Mouse (Mus musculus): ENCODE results near the gene Rab33b. TPM values are rescaled to one million over a fixed set of nuclear protein-coding genes. Genes with fewer than 3 reads are reported as not detected.
"Not testable (repeated sequence)": the region's sequence is repeated elsewhere in the genome, so short reads cannot be mapped to it uniquely, and the experiment has no call there.

The Rab33b gene
- 4.4 and 4.7 TPM in 2 replicates for polyA plus RNA-seq (2015; fragmentation: Nextera tagmentation; extraction: Ambion mirVana)

- Histone ChIP-seq H3K4me3 (ENCODE audit: low read depth, low read length) (peak within 1 kb of the TSS; percentile 84), H3K36me3 (replicated peaks; ENCODE audit: insufficient read depth, low read length) (no peaks in the 10 kb centered on the region), H3K9me3 (ENCODE audit: low read length) (no peaks in the 10 kb centered on the region), H3K4me2 (ENCODE audit: low read depth, low read length) (peak within 1 kb of the TSS; percentile 73), H3K27me3 (ENCODE audit: insufficient read depth, low read length) (no peaks in the 10 kb centered on the region), H3K4me1 (ENCODE audit: insufficient read depth) (peaks cover 26% of the 10 kb centered on the region), H3K9ac (replicated peaks) (peak within 1 kb of the TSS; percentile 78), H3K27ac (ENCODE audit: low read depth) (peak within 1 kb of the TSS; percentile 96)
- TF ChIP-seq EP300 (IDR thresholded peaks at IDR 0.05; ENCODE audit: low read depth) (no peak), CTCF (IDR thresholded peaks at IDR 0.05; ENCODE audit: low read depth) (peak; percentile 53)
- 1% methylated on average over 63 of the region's 70 CpGs for WGBS (ENCODE audit: insufficient replicate concordance)
- peak; percentile 96 for DNase-seq
- peak; percentile 97 for ATAC-seq
Measured at GRCm38 (mm10) chr3:51483741-51484359, at the start of gene Rab33b. Gene Rab33b, plus strand, starts transcription at chr3:51483920.

- H3K27me3 ChIP-seq (ENCODE audit: insufficient read depth, low read length); H3K9ac ChIP-seq (replicated peaks); H3K4me1 ChIP-seq (ENCODE audit: insufficient read depth); H3K4me3 ChIP-seq (ENCODE audit: low read depth, low read length); H3K9me3 ChIP-seq (ENCODE audit: low read length); H3K27ac ChIP-seq (ENCODE audit: low read depth); H3K4me2 ChIP-seq (ENCODE audit: low read depth, low read length); DNase-seq; ATAC-seq: not testable (repeated sequence)
- 82% methylated on average over 5 of the region's 5 CpGs for WGBS (ENCODE audit: insufficient replicate concordance)
- peaks cover 15% of the 10 kb centered on the region for H3K36me3 ChIP-seq (replicated peaks; ENCODE audit: insufficient read depth, low read length)
Measured at GRCm38 (mm10) chr3:51434364-51434763, 49.4 kb upstream of the Rab33b start.

GRCm38 (mm10) chr3:51434871-51435595, 48.7 kb upstream of the Rab33b start:
- no peak overlapping the region for H3K9ac ChIP-seq (replicated peaks)
- no peak overlapping the region for H3K4me3 ChIP-seq (ENCODE audit: low read depth, low read length)
- H3K27ac ChIP-seq (ENCODE audit: low read depth), result no peak overlapping the region
- H3K27me3 ChIP-seq (ENCODE audit: insufficient read depth, low read length), result no peaks in the 10 kb centered on the region
- H3K36me3 ChIP-seq (replicated peaks; ENCODE audit: insufficient read depth, low read length), result peaks cover 15% of the 10 kb centered on the region
- ATAC-seq, result no peak
- H3K4me2 ChIP-seq (ENCODE audit: low read depth, low read length), result no peak overlapping the region
- TF ChIP-seq CTCF (IDR thresholded peaks at IDR 0.05; ENCODE audit: low read depth) (no peak), EP300 (IDR thresholded peaks at IDR 0.05; ENCODE audit: low read depth) (no peak)
- 84% methylated on average over 3 of the region's 3 CpGs for WGBS (ENCODE audit: insufficient replicate concordance)
- no peak for DNase-seq
- H3K4me1 ChIP-seq (ENCODE audit: insufficient read depth), result no peaks in the 10 kb centered on the region
- no peaks in the 10 kb centered on the region for H3K9me3 ChIP-seq (ENCODE audit: low read length)

GRCm38 (mm10) chr3:51468530-51468929, 15.2 kb upstream of the Rab33b start:
- Histone ChIP-seq H3K4me2 (ENCODE audit: low read depth, low read length) (no peak overlapping the region), H3K9ac (replicated peaks) (no peak overlapping the region), H3K9me3 (ENCODE audit: low read length) (no peaks in the 10 kb centered on the region), H3K4me3 (ENCODE audit: low read depth, low read length) (no peak overlapping the region), H3K27ac (ENCODE audit: low read depth) (no peak overlapping the region), H3K27me3 (ENCODE audit: insufficient read depth, low read length) (no peaks in the 10 kb centered on the region), H3K4me1 (ENCODE audit: insufficient read depth) (no peaks in the 10 kb centered on the region), H3K36me3 (replicated peaks; ENCODE audit: insufficient read depth, low read length) (peaks cover 75% of the 10 kb centered on the region)
- 83% methylated on average over 2 of the region's 2 CpGs for WGBS (ENCODE audit: insufficient replicate concordance)
- TF ChIP-seq EP300 (IDR thresholded peaks at IDR 0.05; ENCODE audit: low read depth) (no peak), CTCF (IDR thresholded peaks at IDR 0.05; ENCODE audit: low read depth) (no peak)
- DNase-seq, result no peak
- no peak for ATAC-seq

GRCm38 (mm10) chr3:51475706-51476105, 8.0 kb upstream of the Rab33b start:
- Histone ChIP-seq H3K4me2 (ENCODE audit: low read depth, low read length) (0 out of 2 replicates have a peak overlapping the region, but pooled peaks have one; percentile 9), H3K27me3 (ENCODE audit: insufficient read depth, low read length) (no peaks in the 10 kb centered on the region), H3K36me3 (replicated peaks; ENCODE audit: insufficient read depth, low read length) (peaks cover 25% of the 10 kb centered on the region), H3K4me1 (ENCODE audit: insufficient read depth) (no peaks in the 10 kb centered on the region), H3K27ac (ENCODE audit: low read depth) (peak overlapping the region; percentile 50; the same call in 1 of the 2 replicates), H3K4me3 (ENCODE audit: low read depth, low read length) (no peak overlapping the region), H3K9ac (replicated peaks) (no peak overlapping the region), H3K9me3 (ENCODE audit: low read length) (no peaks in the 10 kb centered on the region)
- WGBS (ENCODE audit: insufficient replicate concordance), result 64% methylated on average over 4 of the region's 4 CpGs
- ATAC-seq (no peak), DNase-seq (no peak)
- TF ChIP-seq CTCF (IDR thresholded peaks at IDR 0.05; ENCODE audit: low read depth) (no peak), EP300 (IDR thresholded peaks at IDR 0.05; ENCODE audit: low read depth) (no peak)

GRCm38 (mm10) chr3:51479893-51480292, 3.8 kb upstream of the Rab33b start:
- Histone ChIP-seq H3K4me2 (ENCODE audit: low read depth, low read length) (no peak overlapping the region), H3K27me3 (ENCODE audit: insufficient read depth, low read length) (no peaks in the 10 kb centered on the region), H3K4me3 (ENCODE audit: low read depth, low read length) (no peak overlapping the region), H3K36me3 (replicated peaks; ENCODE audit: insufficient read depth, low read length) (no peaks in the 10 kb centered on the region), H3K27ac (ENCODE audit: low read depth) (no peak overlapping the region), H3K4me1 (ENCODE audit: insufficient read depth) (peaks cover 17% of the 10 kb centered on the region), H3K9ac (replicated peaks) (no peak overlapping the region), H3K9me3 (ENCODE audit: low read length) (no peaks in the 10 kb centered on the region)
- ATAC-seq (no peak), DNase-seq (no peak)
- TF ChIP-seq EP300 (IDR thresholded peaks at IDR 0.05; ENCODE audit: low read depth) (no peak), CTCF (IDR thresholded peaks at IDR 0.05; ENCODE audit: low read depth) (no peak)
- 44% methylated on average over 2 of the region's 2 CpGs for WGBS (ENCODE audit: insufficient replicate concordance)

All from liver, postnatal 0 days (tissue).